Mouse (Mus musculus): Measurements from ENCODE around the gene A1cf. TPM values are rescaled to one million over a fixed set of nuclear protein-coding genes. Genes with fewer than 3 reads are reported as not detected.

The A1cf gene
- total and polyA plus RNA-seq, 3 experiments: not detected

DNA sequence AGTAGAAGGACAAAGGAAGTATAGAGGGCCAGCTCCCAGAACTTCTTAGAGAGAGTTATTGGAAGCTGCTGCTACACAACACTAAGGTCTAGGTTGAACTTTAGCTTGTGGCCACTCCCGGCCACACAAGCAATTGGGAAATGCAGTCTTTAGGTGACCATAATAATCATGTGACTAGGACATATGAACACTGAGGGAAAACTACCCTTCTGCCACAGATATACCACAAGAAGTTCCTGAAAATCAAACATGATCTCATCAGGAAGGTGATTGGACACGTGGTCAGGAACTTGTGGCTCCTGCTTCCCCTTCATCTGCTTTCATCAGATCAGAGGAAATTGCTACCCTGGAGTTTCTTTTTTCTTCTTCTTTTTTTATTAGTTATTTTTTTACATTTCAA is 87.8 kb downstream of the A1cf start:
- in situ Hi-C loops (cut with MboI; ENCODE audit: low pct_ligation_motif_present, low pct_unique_long_range_greater_than_20kb, low sequenced_read_pairs): no loop called here
- Histone ChIP-seq H3K4me1 (ENCODE audit: control insufficient read depth in 1 of 2, insufficient read depth in 2 of 2) (peaks cover 0 to 4% of the 10 kb centered on the region in 2 experiments; a peak in 1 of 4 replicates), H3K27me3 (replicated peaks) (no peaks in the 10 kb centered on the region), H3K9me3 (replicated peaks; ENCODE audit: low read length) (no peaks in the 10 kb centered on the region), H3K27ac (ENCODE audit: insufficient read depth, low read depth) (no peak overlapping the region), H3K9ac (ENCODE audit: insufficient read depth, low read depth) (no peak overlapping the region), H3K4me3 (replicated peaks in 1 of 3; ENCODE audit: low read depth in 2 of 3, low read length in 2 of 3, poor library complexity in 1 of 3) (no peak overlapping the region), H3K4me2 (ENCODE audit: insufficient read depth, low read depth, poor library complexity, severe bottlenecking) (no peak overlapping the region), H3K36me3 (replicated peaks in 1 of 2; ENCODE audit: control insufficient read depth in 1 of 2, insufficient read depth in 1 of 2, low read length in 1 of 2) (no peaks in the 10 kb centered on the region), H3K79me2 (replicated peaks; ENCODE audit: control insufficient read depth, extremely low read depth, insufficient read depth, poor library complexity, severe bottlenecking) (no peaks in the 10 kb centered on the region)
- no peak for DNase-seq (ENCODE audit: extremely low read depth)
- TF ChIP-seq POLR2AphosphoS2 (IDR thresholded peaks at IDR 0.05; ENCODE audit: low read depth, low read length) (no peak), JUND (conservative IDR thresholded peaks at IDR 0.05; ENCODE audit: low read depth, low read length) (no peak), PAX5 (IDR thresholded peaks at IDR 0.05; ENCODE audit: low read length) (no peak), TCF12 (IDR thresholded peaks at IDR 0.05; ENCODE audit: low read depth, low read length) (no peak), EP300 (IDR thresholded peaks at IDR 0.05; ENCODE audit: low read length) (no peak), MAX (IDR thresholded peaks at IDR 0.05; ENCODE audit: low read length) (no peak), ELF1 (IDR thresholded peaks at IDR 0.05; ENCODE audit: low read depth, low read length) (no peak), IRF4 (IDR thresholded peaks at IDR 0.05; ENCODE audit: low read depth, low read length) (no peak), E2F4 (IDR thresholded peaks at IDR 0.05; ENCODE audit: insufficient replicate concordance, low read depth, low read length) (no peak), ZKSCAN1 (IDR thresholded peaks at IDR 0.05; ENCODE audit: borderline replicate concordance, low read depth, low read length) (no peak), ZMIZ1 (IDR thresholded peaks at IDR 0.05; ENCODE audit: low read depth, low read length) (no peak), USF2 (conservative IDR thresholded peaks at IDR 0.05; ENCODE audit: low read depth, low read length) (no peak), HCFC1 (IDR thresholded peaks at IDR 0.05; ENCODE audit: low read depth, low read length) (no peak), MXI1 (IDR thresholded peaks at IDR 0.05; ENCODE audit: low read depth, low read length) (no peak), RAD21 (IDR thresholded peaks at IDR 0.05; ENCODE audit: low read depth, low read length) (no peak), MYC (IDR thresholded peaks at IDR 0.05; ENCODE audit: low read depth, low read length) (no peak), ZNF384 (IDR thresholded peaks at IDR 0.05; ENCODE audit: low read depth, low read length) (no peak), TBP (conservative IDR thresholded peaks at IDR 0.05; ENCODE audit: low read depth, low read length) (no peak), NELFE (IDR thresholded peaks at IDR 0.05; ENCODE audit: low read depth, low read length) (no peak), UBTF (IDR thresholded peaks at IDR 0.05; ENCODE audit: low read depth, low read length) (no peak)
- dilution Hi-C loops (cut with MboI; ENCODE audit: extremely low pct_ligation_motif_present, extremely low pct_unique_long_range_greater_than_20kb, low sequenced_read_pairs): no loop called here

DNA sequence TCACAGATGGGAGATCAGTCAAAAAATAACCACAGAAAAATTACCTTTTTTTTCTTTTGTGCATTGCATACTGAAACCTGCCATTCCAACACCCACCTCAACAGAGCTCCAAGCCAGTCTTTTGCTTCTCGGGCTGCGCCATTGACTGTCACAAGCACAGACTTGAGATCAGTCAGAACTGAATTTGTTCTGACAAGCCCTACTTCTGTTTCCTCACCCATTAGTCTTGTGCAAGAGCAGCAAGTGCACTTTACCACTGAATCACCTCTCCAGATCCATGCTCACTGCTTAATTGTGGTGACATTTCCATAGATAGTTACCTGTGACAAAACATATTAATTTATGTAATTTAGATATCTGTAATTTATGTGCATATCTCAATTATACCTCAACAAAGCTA is 91.9 kb downstream of the A1cf start:
- Histone ChIP-seq H3K4me1 (ENCODE audit: control insufficient read depth in 1 of 2, insufficient read depth in 2 of 2) (no peaks in the 10 kb centered on the region), H3K27me3 (replicated peaks) (no peaks in the 10 kb centered on the region), H3K9ac (ENCODE audit: insufficient read depth, low read depth) (no peak overlapping the region), H3K9me3 (replicated peaks; ENCODE audit: low read length) (no peaks in the 10 kb centered on the region), H3K36me3 (replicated peaks in 1 of 2; ENCODE audit: control insufficient read depth in 1 of 2, insufficient read depth in 1 of 2, low read length in 1 of 2) (no peaks in the 10 kb centered on the region), H3K79me2 (replicated peaks; ENCODE audit: control insufficient read depth, extremely low read depth, insufficient read depth, poor library complexity, severe bottlenecking) (no peaks in the 10 kb centered on the region), H3K27ac (ENCODE audit: insufficient read depth, low read depth) (no peak overlapping the region), H3K4me2 (ENCODE audit: insufficient read depth, low read depth, poor library complexity, severe bottlenecking) (no peak overlapping the region), H3K4me3 (replicated peaks in 1 of 3; ENCODE audit: low read depth in 2 of 3, low read length in 2 of 3, poor library complexity in 1 of 3) (no peak overlapping the region)
- dilution Hi-C loops (cut with MboI; ENCODE audit: extremely low pct_ligation_motif_present, extremely low pct_unique_long_range_greater_than_20kb, low sequenced_read_pairs): no loop called here
- no peak for DNase-seq (ENCODE audit: extremely low read depth)
- in situ Hi-C loops (cut with MboI; ENCODE audit: low pct_ligation_motif_present, low pct_unique_long_range_greater_than_20kb, low sequenced_read_pairs): no loop called here
- TF ChIP-seq CTCF (conservative IDR thresholded peaks at IDR 0.05 in 1 of 2, IDR thresholded peaks at IDR 0.05 in 1 of 2; ENCODE audit: low read depth in 2 of 2, low read length in 2 of 2): no peak
- no peak for TF ChIP-seq ZKSCAN1 (IDR thresholded peaks at IDR 0.05; ENCODE audit: borderline replicate concordance, low read depth, low read length)
- TF ChIP-seq GABPA (IDR thresholded peaks at IDR 0.05; ENCODE audit: insufficient replicate concordance, low read depth, low read length): no peak
- TF ChIP-seq ETS1 (conservative IDR thresholded peaks at IDR 0.05; ENCODE audit: low read depth, low read length): no peak
- no peak for TF ChIP-seq TCF12 (IDR thresholded peaks at IDR 0.05; ENCODE audit: low read depth, low read length)
- no peak for TF ChIP-seq UBTF (IDR thresholded peaks at IDR 0.05; ENCODE audit: low read depth, low read length)
- no peak for TF ChIP-seq CHD1 (IDR thresholded peaks at IDR 0.05; ENCODE audit: low read depth, low read length)
- no peak for TF ChIP-seq ZNF384 (IDR thresholded peaks at IDR 0.05; ENCODE audit: low read depth, low read length)
- TF ChIP-seq NRF1 (IDR thresholded peaks at IDR 0.05; ENCODE audit: low read depth, low read length): no peak

Data from CH12.LX (cell line).